Mouse (Mus musculus): ENCODE results near the gene Ptk6.

DNA sequence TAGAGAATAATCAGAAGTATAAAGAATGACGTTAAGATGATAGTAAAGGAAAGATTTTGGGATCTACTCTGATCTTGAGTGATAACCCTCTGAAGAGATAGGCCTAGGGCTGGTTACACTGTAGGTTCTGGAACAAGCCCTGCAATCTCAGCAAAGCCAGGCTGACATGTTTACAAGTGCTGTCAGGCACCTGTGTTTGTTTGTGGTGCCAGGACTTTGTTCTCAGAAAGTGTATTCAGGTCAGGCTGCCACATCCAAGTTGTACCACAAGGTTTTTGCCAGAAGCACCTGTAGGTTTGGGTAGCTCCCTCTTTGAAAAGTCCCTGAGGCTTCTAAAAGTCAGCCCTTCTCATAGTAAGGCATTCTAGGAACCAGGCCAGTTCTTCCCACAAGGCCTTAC, 13.3 kb downstream of the Ptk6 start:
- TF ChIP-seq CTCF (IDR thresholded peaks at IDR 0.05; ENCODE audit: low read depth, low read length) (no peak), GATA1 (IDR thresholded peaks at IDR 0.05; ENCODE audit: borderline replicate concordance, low read length) (no peak), TAL1 (conservative IDR thresholded peaks at IDR 0.05; ENCODE audit: low read depth, low read length) (no peak)

Measured in G1E (cell line).